Mouse (Mus musculus) MEL (cell line): ENCODE measurements around the gene Pcnx4. TPM values are rescaled to one million over a fixed set of nuclear protein-coding genes. Genes with fewer than 3 reads are reported as not detected.

Experiments
- DNase-seq: peaks from one replicate; pipeline ENCODE4 v3.0.0; 2011; ENCODE audit warnings: low read depth, low spot score
- H3K27ac ChIP-seq: 2 replicates; pipeline ENCODE4 v1.5.1; 2012; ENCODE audit warnings: low read depth, mild to moderate bottlenecking, control low read depth, low read length, moderate library complexity; ENCODE audit not compliant: control insufficient read depth
- H3K27me3 ChIP-seq, 2 experiments: fragments of 150-350 bp in 1 of 2; sonication (generic) in 1 of 2; 2 replicates each; pipeline ENCODE4 v1.6.1; 2012; ENCODE audit warnings: low read length in 2 of 2, mild to moderate bottlenecking in 2 of 2, improper control_type of control experiment in 1 of 2, moderate library complexity in 1 of 2; ENCODE audit not compliant: insufficient read depth in 2 of 2, control insufficient read depth in 1 of 2
- H3K36me3 ChIP-seq, 2 experiments: 2 replicates each; pipeline ENCODE4 v1.6.1; 2012 to 2014; ENCODE audit warnings: low read length in 2 of 2, improper control_type of control experiment in 1 of 2, inconsistent platforms in 1 of 2, mild to moderate bottlenecking in 1 of 2; ENCODE audit not compliant: insufficient read depth in 2 of 2, control insufficient read depth in 1 of 2
- H3K4me1 ChIP-seq, 2 experiments: fragments of 150-350 bp in 1 of 2; sonication (generic) in 1 of 2; 2 replicates each; pipeline ENCODE4 v1.6.1; 2012; ENCODE audit warnings: low read length in 2 of 2, improper control_type of control experiment in 1 of 2, mild to moderate bottlenecking in 1 of 2; ENCODE audit not compliant: insufficient read depth in 2 of 2, control insufficient read depth in 1 of 2
- H3K4me3 ChIP-seq, 2 experiments: fragments of 150-350 bp in 1 of 2; sonication (generic) in 1 of 2; 2 replicates each; pipeline ENCODE4 v1.5.1; 2012; ENCODE audit warnings: low read depth in 2 of 2, low read length in 2 of 2, mild to moderate bottlenecking in 2 of 2, moderate library complexity in 2 of 2, control low read depth in 1 of 2, improper control_type of control experiment in 1 of 2; ENCODE audit not compliant: control insufficient read depth in 1 of 2, insufficient read depth in 1 of 2
- H3K79me2 ChIP-seq: 2 replicates; pipeline ENCODE4 v1.6.1; 2012; ENCODE audit warnings: mild to moderate bottlenecking, low read length, moderate library complexity; ENCODE audit not compliant: control insufficient read depth, poor library complexity, insufficient read depth
- H3K9ac ChIP-seq: 2 replicates; pipeline ENCODE4 v1.6.1; 2012; ENCODE audit warnings: low read depth, mild to moderate bottlenecking, control low read depth, low read length, moderate library complexity; ENCODE audit not compliant: control insufficient read depth, poor library complexity, severe bottlenecking
- H3K9me3 ChIP-seq: fragments of 150-350 bp; sonication (generic); replicated peaks from 2 replicates; pipeline ENCODE4 v1.6.1; 2012; ENCODE audit warnings: mild to moderate bottlenecking, low read length, improper control_type of control experiment, moderate library complexity; ENCODE audit not compliant: insufficient read depth
- CHD2 ChIP-seq: IDR thresholded peaks from 2 replicates; pipeline ENCODE4 v1.6.1; 2011; ENCODE audit warnings: low read length, improper control_type of control experiment
- EP300 ChIP-seq, 2 experiments: IDR thresholded peaks; 2 replicates each; pipeline ENCODE4 v1.6.1; 2011; ENCODE audit warnings: improper control_type of control experiment in 2 of 2, low read length in 2 of 2, low read depth in 1 of 2, mild to moderate bottlenecking in 1 of 2
- ETS1 ChIP-seq: IDR thresholded peaks from 2 replicates; pipeline ENCODE4 v1.6.1; 2012; ENCODE audit warnings: low read depth, mild to moderate bottlenecking, inconsistent platforms, low read length, improper control_type of control experiment, moderate library complexity
- GATA1 ChIP-seq: IDR thresholded peaks from 2 replicates; pipeline ENCODE4 v1.6.1; 2011; ENCODE audit warnings: low read depth, low read length, improper control_type of control experiment
- JUND ChIP-seq: IDR thresholded peaks from 2 replicates; pipeline ENCODE4 v1.6.1; 2011; ENCODE audit warnings: low read depth, mild to moderate bottlenecking, improper control_type of control experiment, low read length
- KAT2A ChIP-seq: conservative IDR thresholded peaks from 2 replicates; pipeline ENCODE4 v1.6.1; 2012; ENCODE audit warnings: low read depth, low read length, improper control_type of control experiment, inconsistent platforms
- MAFK ChIP-seq: IDR thresholded peaks from 2 replicates; pipeline ENCODE4 v1.6.1; 2011; ENCODE audit warnings: low read depth, mild to moderate bottlenecking, low read length, improper control_type of control experiment, borderline replicate concordance
- MAX ChIP-seq: IDR thresholded peaks from 2 replicates; pipeline ENCODE4 v1.6.1; 2011; ENCODE audit warnings: low read length, improper control_type of control experiment
- MAZ ChIP-seq: IDR thresholded peaks from 2 replicates; pipeline ENCODE4 v1.6.1; 2012; ENCODE audit warnings: low read depth, mild to moderate bottlenecking, inconsistent platforms, low read length, improper control_type of control experiment
- MYB ChIP-seq: IDR thresholded peaks from 2 replicates; pipeline ENCODE4 v1.6.1; 2011; ENCODE audit warnings: mild to moderate bottlenecking, low read depth, low read length, improper control_type of control experiment
- POLR2AphosphoS2 ChIP-seq: IDR thresholded peaks from 2 replicates; pipeline ENCODE4 v1.6.1; 2011; ENCODE audit warnings: low read length, improper control_type of control experiment
- POLR2AphosphoS5 ChIP-seq: IDR thresholded peaks from 2 replicates; pipeline ENCODE4 v1.6.1; 2012; ENCODE audit warnings: low read depth, borderline replicate concordance, mild to moderate bottlenecking, inconsistent platforms, low read length, moderate library complexity, mixed read lengths
- RCOR1 ChIP-seq: IDR thresholded peaks from 2 replicates; pipeline ENCODE4 v1.6.1; 2012; ENCODE audit warnings: low read depth, mild to moderate bottlenecking, inconsistent platforms, low read length, improper control_type of control experiment
- SIN3A ChIP-seq: IDR thresholded peaks from 2 replicates; pipeline ENCODE4 v1.6.1; 2012; ENCODE audit warnings: low read length, improper control_type of control experiment, inconsistent platforms
- SMC3 ChIP-seq: IDR thresholded peaks from 2 replicates; pipeline ENCODE4 v1.6.1; 2011; ENCODE audit warnings: low read depth, low read length, improper control_type of control experiment
- TAL1 ChIP-seq: IDR thresholded peaks from 2 replicates; pipeline ENCODE4 v1.6.1; 2012; ENCODE audit warnings: mild to moderate bottlenecking, inconsistent platforms, low read length, moderate library complexity, mixed read lengths
- UBTF ChIP-seq: IDR thresholded peaks from 2 replicates; pipeline ENCODE4 v1.6.1; 2012; ENCODE audit warnings: low read depth, mild to moderate bottlenecking, inconsistent platforms, low read length, improper control_type of control experiment, moderate library complexity, borderline replicate concordance; ENCODE audit not compliant: insufficient read depth
- USF1 ChIP-seq: IDR thresholded peaks from 2 replicates; pipeline ENCODE4 v1.6.1; 2014; ENCODE audit warnings: low read depth, mild to moderate bottlenecking, inconsistent platforms, low read length, improper control_type of control experiment, moderate library complexity
- ZMIZ1 ChIP-seq: IDR thresholded peaks from 2 replicates; pipeline ENCODE4 v1.6.1; 2012; ENCODE audit warnings: low read depth, mild to moderate bottlenecking, inconsistent platforms, low read length, improper control_type of control experiment, moderate library complexity
- ZNF384 ChIP-seq: IDR thresholded peaks from 2 replicates; pipeline ENCODE4 v1.6.1; 2012; ENCODE audit warnings: low read depth, mild to moderate bottlenecking, inconsistent platforms, low read length, improper control_type of control experiment
- polyA plus RNA-seq, 2 experiments: library from polyadenylated mRNA; stranded (reverse) in 1 of 2; unstranded in 1 of 2; fragments of >175 nt in 1 of 2; fragments of >200 nt in 1 of 2; gene quantifications; 2 replicates each; pipeline versions ENCODE4 v1.2.1 to v1.2.4; 2012; ENCODE audit warnings: low replicate concordance in 2 of 2, low read depth in 1 of 2; ENCODE audit not compliant: insufficient read length in 2 of 2, insufficient read depth in 1 of 2, missing spikeins in 1 of 2
- total RNA-seq: library from RNA; depleted of rRNA; stranded (reverse); fragments of 300-350 nt; gene quantifications from 2 replicates; pipeline ENCODE4 v1.2.3, GENCODE M21; 2012

Gene Pcnx4
- total and polyA plus RNA-seq, 3 experiments, result 3.2 to 5.2 TPM; not detected in 1

DNA sequence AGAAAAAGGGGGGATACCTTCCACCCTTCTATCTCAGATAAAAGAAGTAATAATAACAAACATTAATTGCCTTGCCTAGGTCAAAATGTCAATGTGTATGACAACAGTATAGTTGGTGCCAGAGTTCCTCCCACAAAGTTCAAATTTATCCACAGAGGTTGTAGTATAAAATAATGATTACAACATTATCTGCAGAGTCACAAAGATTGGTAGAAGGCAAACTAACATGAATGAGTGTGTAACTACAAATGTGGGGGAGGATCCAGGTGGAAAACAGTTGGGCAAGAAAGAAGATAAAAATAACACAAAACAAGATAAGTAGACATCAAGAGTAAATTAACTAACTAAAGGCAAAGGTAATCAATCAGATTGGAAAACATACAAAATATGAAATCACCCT lies 56.8 kb downstream of the Pcnx4 start:
- DNase-seq, result no peak

DNA sequence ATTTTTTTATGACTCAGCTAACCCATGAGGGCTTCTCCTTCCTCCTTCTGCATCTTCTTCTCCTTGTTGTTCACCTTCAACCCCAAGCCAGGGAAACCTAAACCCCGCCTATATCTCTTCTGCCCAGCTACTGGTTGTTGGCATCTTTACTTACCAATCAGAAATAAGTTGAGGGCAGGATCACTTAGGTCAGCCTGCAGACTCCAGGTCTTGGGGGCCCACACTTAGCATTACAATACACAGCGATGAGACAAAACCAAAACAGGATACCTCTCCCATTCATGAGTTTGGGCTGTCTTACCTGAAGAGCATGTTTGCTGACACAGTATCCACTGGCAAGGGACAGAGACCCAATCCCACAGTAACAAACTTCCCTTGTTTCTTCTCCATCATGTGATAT lies 57.8 kb downstream of the Pcnx4 start:
- Histone ChIP-seq H3K27me3 (no peaks in the 10 kb centered on the region), H3K4me1 (no peaks in the 10 kb centered on the region), H3K4me3 (no peak overlapping the region), H3K27ac (no peak overlapping the region), H3K9ac (no peak overlapping the region), H3K79me2 (no peaks in the 10 kb centered on the region), H3K36me3 (no peaks in the 10 kb centered on the region), H3K9me3 (no peaks in the 10 kb centered on the region; the same call in 1 of the 2 replicates)
- no peak for TF ChIP-seq JUND
- no peak for TF ChIP-seq ZMIZ1
- no peak for TF ChIP-seq USF1
- no peak for TF ChIP-seq MAFK
- no peak for TF ChIP-seq TAL1
- no peak for TF ChIP-seq ETS1
- DNase-seq, result no peak

More for the DNA sequence above, 56.8 kb downstream of the Pcnx4 start:
- H3K9me3 ChIP-seq, result no peaks in the 10 kb centered on the region
- no peaks in the 10 kb centered on the region for H3K4me1 ChIP-seq
- H3K27ac ChIP-seq, result no peak overlapping the region
- H3K9ac ChIP-seq, result no peak overlapping the region
- H3K4me3 ChIP-seq, result no peak overlapping the region
- TF ChIP-seq GATA1, result no peak
- no peak for TF ChIP-seq MYB
- no peak for TF ChIP-seq POLR2AphosphoS2
- TF ChIP-seq ZNF384, result no peak
- no peak for TF ChIP-seq SMC3
- TF ChIP-seq MAX, result no peak
- no peak for TF ChIP-seq UBTF
- TF ChIP-seq EP300 (IDR thresholded peaks at IDR 0.05; ENCODE audit: low read depth in 1 of 2, low read length in 2 of 2), result no peak
- no peak for TF ChIP-seq MAFK
- TF ChIP-seq CHD2, result no peak
- no peak for TF ChIP-seq KAT2A
- no peak for TF ChIP-seq MAZ
- no peak for TF ChIP-seq SIN3A
- no peak for TF ChIP-seq USF1
- no peak for TF ChIP-seq POLR2AphosphoS5
- no peak for TF ChIP-seq RCOR1
- H3K36me3 ChIP-seq, result no peaks in the 10 kb centered on the region
- H3K79me2 ChIP-seq, result no peaks in the 10 kb centered on the region
- H3K27me3 ChIP-seq, result no peaks in the 10 kb centered on the region
